Mouse (Mus musculus) left cerebral cortex, postnatal 4 days (tissue): ENCODE measurements around the gene BC030500. TPM values are rescaled to one million over a fixed set of nuclear protein-coding genes. Genes with fewer than 3 reads are reported as not detected.

Source experiments
- DNase-seq: peaks from one replicate; pipeline ENCODE4 v3.0.0-alpha.2; 2022
- intact Hi-C: fragments of 180-260 bp; cut with DNase I; formaldehyde crosslinking; loops from one replicate; pipeline ENCODE4 v1.15.1; 2025
- total RNA-seq, 2 experiments: library from RNA; stranded (reverse); gene quantifications; 2 replicates each; pipeline ENCODE4 v1.2.3; 2021

BC030500 gene
- total RNA-seq = 10 to 100 TPM; 14.8 to 17.6 TPM

DNA sequence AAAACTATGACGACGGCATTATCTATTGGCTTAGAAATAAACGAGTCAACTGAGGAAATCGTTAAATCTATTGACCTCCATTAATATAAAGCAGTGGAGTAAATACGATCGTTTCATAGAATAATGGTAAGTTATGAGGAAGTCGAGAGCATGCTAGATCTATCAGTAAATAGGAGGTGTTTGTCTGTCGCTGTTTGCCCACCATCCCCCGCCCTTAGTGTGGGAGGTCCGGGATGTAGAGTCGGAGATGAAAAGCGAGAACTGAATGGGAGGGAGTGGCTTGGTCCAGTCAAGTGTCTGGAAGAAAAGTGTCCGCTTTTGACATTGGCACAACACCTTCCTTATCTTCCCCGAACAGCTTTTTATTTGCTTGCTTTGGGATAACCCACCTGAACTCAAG lies at the start of gene BC030500:
Gene BC030500, plus strand, starts transcription at position 79 of the 400 bp plus-strand sequence.
- intact Hi-C loops = no loop called here
- DNase-seq = peak; percentile 8

DNA sequence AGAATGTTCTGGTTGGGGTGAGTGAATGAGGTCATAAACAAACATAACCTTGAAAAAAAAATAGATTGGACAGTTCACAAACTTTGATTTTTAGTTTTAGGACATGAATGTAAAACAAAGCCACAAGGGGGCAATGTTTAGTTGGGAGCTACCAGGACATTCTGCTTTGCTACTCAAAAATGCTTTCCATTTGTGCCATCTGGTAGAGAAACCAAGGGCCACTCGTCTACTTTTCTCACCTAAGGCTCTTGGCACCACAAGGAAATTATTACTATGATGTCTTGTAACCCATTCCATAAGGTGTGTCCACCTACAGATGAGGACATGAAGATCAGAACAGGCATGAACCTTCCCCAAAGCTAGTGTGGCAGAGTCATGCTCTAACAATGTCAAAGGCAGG lies 25.1 kb upstream of the BC030500 start:
- intact Hi-C loops = no loop called here
- no peak for DNase-seq

DNA sequence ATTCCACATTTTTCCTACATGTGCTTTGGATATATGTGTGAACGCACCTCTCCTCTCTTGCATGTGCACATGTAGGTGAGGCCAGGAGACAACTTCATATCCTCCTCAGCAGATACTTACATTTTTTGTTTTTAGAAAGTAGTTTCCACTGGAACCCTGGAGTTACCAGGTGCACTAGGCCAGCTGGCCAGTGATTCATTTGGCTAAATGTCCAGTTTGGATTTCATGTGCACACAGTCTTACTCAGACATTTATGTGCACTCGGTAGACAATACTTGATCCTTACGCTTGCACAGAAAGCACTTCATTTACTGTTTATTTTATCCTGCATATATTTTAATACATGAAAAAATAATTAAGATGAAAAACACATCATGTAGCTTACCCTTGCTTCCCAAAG lies 21.0 kb upstream of the BC030500 start:
- peak; percentile 2 for DNase-seq

DNA sequence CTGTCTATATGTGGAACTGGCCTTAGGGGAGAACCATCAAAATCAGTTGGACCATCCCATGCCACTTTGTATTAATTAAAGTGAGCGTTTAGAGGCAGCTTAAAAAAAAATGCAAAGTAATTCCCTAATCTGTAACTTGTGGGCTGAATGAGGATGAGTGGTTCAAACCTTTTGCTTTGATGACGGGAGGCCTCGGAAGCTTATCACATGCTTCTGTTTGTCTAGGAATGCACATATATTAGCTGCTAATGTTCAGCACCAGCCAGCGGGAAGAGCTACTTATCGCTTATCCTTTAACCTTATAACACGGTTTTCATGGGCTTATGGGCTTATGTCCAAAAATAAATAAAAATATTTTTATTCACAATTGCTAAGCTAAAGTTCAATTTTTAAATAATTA lies 15.6 kb upstream of the BC030500 start:
- intact Hi-C loops = no loop called here
- DNase-seq = no peak

More for the DNA sequence above, 21.0 kb upstream of the BC030500 start:
- intact Hi-C loops = no loop called here

DNA sequence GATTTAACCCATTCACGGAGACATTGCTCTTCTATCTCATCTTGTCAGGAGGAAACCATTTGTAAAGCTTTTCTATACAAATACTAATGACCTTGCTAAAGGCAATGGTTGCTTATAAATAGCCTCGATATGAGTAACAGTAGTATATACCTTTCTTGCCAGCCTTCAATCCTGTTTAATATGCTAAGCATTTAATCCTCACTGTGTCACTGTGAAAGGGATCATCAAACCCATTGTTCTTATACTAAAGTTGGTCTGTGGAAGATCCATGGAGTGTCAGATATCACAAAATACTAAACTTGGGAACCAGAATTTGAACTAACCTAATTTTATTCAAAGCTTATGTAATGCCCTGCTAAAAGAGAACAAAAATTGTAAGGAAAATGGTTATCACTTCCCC lies 7.1 kb upstream of the BC030500 start:
- intact Hi-C loops = no loop called here

DNA sequence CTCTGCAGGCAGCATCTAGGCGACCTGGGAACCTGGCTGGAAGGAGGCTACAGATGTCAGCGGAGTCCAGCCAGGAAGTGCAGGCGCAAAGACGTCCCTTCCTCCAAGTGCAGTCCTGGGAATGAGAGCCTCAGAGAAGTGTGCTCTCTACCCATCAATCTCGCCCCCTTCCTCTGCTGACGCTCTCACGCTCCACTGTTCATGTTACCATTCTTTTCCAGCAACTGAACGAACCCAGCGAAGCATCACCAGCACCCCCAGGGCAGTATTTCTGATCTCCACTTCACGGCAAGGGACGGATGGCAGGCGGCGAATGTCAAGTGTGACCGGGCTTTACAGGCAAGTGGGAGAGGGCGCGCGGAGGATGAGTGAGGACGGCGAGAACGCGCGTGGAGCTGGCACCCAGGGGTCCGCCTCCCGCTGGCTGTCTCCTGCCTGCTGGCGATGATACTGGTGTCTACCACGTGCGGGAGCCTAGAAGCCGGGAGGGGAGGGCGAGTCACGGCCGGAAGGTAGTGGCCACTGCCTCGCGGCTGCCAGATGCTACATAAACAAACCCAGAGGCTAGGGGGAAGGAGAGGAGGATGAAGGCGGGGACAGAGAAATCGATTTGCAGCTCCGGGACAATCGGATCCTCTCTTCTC lies 763 bp downstream of the BC030500 start, which contains the start of gene Galntl6:
Gene Galntl6, minus strand, starts transcription at position 445 of the 644 bp plus-strand sequence.
- intact Hi-C loops = no loop called here

More for the DNA sequence above, 7.1 kb upstream of the BC030500 start:
- DNase-seq = no peak

DNA sequence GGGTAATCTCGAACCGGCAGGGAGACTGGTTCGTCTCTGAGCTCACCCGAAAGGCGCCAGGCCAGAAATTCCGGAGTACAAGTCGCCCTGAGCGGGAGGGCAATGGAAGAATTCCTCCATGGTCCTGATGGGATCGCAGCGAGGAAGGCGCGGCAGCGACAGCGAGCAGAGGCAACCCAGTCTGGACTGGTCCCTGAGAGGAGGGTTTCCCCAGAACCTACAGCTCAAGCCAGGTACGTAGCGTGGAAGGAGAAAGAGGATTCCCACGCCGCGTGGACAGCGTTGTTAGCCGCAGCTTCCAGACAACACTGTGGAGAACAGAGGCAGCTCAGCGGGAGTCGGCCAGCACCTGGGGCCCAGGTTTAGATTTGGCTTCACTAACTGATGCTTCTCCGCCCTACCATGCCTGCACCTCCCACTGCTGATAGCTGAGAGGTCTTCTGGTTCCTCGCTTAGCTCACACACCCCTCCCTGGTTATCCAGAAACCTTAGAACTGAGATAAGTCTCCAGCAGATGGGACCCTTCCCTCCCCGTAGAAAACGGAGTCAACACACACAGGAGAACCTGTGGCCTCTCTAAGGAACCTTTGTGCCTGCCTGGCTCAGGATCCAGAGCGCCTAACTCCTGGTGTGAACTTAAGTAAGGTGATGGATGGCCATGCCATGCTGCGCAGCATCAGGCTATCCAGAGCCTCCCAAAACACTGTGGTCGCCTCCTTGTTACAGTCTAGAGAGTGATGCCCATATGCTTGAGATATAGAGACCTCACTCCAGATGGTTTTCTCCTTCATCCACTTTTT lies 1.5 kb downstream of the BC030500 start:
- intact Hi-C loops = no loop called here
- DNase-seq = peak; percentile 35

More for the DNA sequence above, 763 bp downstream of the BC030500 start, which contains the start of gene Galntl6:
- DNase-seq = peak; percentile 44

DNA sequence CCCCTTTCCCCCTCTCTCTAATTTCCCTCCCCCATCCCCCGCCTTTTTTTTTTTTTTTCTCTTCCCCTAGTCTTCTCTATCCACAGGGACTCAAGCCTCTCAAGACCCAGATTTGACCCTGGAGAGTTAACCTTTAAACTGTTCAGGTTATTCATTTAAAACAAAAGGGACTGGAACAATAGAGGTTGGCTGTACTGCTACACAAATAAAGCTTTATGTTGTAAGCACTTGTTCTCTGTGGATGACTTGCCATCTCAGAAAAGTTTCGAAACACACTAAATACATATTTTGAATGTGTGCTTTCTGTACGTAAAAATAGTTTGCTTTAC lies 2.0 kb downstream of the BC030500 start:
- DNase-seq = no peak
- intact Hi-C loops = no loop called here

DNA sequence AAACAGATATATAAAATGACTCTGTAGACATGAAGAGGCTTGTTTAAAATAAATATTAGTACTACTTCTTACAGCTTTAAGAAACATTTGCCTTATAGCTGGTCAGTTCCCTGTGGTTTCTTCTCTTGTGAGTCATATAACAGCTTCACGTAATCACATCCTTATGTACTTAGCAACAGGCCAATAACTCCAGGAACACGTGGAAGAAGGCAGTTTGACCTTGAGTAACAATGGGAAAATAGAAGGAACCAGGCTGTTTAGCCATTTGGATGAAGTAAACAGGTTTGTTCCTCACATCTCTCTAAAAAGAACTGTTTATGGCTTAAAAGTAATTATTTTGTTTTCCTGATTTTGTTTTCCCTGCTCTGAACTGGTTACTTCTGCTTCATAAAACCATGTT lies 3.6 kb downstream of the BC030500 start:
- intact Hi-C loops = no loop called here
- DNase-seq = no peak

DNA sequence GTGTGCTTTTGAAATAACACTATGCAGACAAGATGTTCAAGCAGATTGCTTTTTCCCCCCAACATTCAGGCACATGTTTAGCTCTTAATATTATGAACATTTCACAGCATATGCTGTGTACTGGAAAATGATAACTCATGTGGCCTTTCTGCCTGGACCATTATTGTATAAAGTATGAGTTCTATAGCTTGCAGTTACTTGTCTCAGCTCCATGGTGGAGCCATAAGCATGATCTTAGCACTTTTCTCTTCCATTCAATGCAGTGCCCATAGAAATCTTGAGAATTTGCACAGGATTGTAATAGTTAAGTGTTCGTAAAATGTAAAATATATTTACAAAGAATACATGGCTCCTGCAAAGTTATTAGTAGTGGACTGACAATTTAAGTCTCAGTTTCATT lies 19.5 kb downstream of the BC030500 start:
- DNase-seq = no peak
- intact Hi-C loops = no loop called here

DNA sequence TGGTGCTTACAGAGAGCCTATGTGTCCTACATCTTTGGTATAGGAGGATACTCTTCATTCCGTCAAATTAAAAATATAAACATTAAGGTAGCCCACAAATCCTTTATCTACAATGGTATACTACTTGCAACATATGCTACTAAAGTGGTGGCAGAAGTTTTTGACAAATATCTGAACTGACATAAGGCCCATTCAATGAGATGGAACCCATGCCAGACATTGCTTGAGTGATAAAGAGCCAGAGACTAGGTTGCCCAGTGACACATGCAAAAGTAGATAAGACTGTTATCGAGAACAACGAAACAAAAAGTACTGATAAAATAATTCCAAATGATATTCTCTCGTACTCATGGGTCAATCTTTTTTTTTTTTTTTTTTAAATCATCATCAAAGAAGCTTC lies 32.2 kb downstream of the BC030500 start:
- DNase-seq = no peak
- intact Hi-C loops = no loop called here

DNA sequence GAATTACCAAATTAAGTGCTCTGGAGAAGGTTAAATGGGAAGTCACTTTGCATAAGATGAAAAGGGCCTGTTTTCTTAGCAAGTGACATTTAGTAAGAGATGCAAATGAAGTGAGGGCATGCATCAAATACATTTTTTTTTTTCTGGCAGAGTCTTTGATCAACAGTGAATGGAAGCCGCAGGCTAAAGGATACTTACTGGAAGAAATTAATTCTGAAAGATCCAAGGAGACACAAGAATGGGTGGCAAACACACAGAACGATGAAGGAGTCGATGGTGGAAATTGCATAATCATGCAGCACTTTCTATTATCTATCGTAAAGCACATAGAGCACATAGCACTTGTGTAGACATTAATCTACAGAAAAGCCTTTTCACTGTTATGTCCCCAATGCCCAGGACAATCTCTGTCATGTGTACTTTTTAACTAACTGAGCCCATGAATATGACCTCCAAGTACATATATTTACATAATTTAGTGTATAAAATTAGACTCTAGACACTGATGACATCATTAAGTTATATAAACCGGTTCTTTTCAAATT lies 45.7 kb downstream of the BC030500 start:
- DNase-seq = no peak
- intact Hi-C loops = no loop called here

Other genes starting within 250 kb of the BC030500 start
- 10 to 100 TPM; 61.1 to 62.9 TPM for gene Galntl6, start 885 bp downstream of the BC030500 start, total RNA-seq